Mouse (Mus musculus): ENCODE results near the gene Gid4.
A peak's percentile ranks its signal among the peaks of the same experiment; 100 is the strongest.
"Not testable (repeated sequence)": the region's sequence is repeated elsewhere in the genome, so short reads cannot be mapped to it uniquely, and the experiment has no call there.

The Gid4 gene

DNA sequence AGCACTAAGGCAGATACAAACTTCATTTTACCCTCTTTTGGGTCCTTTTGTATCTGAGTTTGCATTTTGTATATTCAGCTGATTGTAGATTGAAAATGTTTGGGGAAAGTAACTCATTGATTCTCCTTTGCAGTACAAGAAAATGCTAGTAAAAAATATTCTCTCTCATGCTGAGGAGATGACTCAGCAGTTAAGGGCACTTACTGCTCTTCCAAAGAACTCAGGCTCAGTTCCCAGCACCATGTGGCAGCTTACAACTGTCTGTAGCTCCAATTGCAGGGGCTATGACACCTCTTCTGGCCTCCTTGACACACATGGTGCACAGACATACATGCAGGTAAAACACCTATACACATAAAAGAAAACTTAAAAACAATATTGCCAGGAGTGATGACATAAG lies 16.6 kb downstream of the Gid4 start:
- no peak for DNase-seq

DNA sequence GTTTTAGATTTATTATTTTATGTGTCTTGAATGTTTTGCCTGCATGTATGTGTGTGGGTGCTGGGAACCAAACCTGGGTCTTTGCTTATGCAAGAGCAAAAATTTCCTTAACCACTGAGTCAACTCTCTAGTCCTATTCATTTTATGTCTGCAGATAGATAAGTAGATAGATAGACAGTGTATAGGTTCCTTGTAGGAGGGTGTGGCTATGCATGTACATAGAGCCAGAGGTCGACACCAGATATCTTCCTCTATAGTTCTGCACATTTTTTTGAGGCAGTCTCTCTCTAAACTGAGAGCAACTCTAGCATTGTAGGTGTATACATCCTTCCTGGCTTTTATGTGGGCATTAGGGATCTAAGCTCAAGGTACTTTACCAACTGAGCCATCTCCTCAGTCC lies 18.2 kb downstream of the Gid4 start:
- no peak for DNase-seq

DNA sequence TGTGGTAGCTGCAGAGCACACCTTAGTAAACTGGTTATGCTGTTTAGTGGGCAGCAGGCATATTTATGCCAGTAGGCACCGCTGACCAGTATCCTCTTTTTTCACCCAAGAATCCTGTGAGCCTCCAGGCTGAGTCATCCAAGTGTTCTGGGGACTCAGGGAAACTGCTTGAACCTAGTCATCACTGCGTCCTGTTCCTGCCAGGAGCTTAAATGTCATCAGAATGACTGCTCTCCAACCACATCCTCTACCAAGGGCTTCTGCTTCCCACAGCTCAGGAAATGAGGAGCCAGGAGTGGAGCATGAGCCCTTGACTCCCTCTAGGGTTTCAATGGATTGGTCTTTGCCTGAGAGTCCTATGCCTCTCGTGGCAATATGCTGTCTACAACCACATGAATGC lies 19.7 kb downstream of the Gid4 start:
- DNase-seq: no peak

DNA sequence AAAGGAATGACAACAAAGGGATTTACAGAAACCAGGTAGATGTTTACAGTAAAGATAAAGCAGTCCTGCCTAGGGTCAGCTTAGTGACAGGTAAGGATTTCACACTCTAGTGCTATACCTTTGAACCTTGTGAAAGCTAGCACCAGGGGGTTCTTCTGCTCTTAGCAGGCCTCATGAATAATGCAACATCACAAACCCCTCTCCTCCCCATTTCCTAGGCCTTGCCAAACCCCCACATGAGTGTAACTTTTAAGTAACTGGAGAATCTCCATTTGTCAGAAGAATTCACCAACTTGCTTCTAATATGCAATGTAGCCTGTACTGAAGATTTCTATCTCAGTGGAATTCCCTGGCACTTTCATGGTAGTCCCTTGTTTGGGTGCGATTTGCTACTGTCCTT lies 22.7 kb downstream of the Gid4 start:
- DNase-seq: not testable (repeated sequence)

DNA sequence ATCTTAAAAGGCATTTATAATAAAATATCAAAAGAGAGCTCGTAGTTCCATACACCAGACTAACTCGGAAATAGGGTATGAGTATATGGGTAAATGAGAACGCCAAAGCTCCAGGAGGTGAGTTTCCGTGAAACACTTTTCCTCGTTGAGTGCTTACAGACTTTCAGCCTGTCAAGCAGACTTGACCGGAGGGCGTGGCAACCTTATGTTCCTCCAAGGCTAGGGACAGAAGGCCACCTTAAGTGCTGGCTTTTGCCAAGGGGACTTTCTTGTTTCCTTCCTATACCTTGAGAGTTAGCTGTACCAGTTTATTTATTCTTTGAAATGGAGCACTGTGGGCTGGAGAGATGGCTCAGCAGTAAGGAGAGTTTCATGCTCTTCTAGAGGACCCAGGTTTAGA lies 23.2 kb downstream of the Gid4 start:
- no peak for DNase-seq

DNA sequence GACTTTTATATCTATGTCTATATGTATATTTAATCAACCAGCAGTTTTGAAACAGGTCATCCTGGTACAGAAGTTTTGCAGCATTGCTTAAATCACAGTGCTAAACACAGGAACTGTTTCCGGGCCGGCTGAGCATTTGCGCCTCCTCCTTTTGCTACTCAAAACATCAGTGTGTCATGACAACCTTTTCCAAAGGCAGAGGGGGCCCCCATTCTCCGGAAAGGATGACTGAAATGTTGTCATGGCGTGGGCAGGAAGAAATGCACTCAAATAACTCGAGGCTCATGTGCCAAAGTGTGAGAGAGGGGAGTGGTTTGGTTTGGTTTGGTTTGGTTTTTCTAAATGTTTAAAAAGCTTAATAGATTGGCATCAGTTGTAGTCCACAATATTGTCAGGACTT lies 26.0 kb downstream of the Gid4 start:
- DNase-seq: no peak

DNA sequence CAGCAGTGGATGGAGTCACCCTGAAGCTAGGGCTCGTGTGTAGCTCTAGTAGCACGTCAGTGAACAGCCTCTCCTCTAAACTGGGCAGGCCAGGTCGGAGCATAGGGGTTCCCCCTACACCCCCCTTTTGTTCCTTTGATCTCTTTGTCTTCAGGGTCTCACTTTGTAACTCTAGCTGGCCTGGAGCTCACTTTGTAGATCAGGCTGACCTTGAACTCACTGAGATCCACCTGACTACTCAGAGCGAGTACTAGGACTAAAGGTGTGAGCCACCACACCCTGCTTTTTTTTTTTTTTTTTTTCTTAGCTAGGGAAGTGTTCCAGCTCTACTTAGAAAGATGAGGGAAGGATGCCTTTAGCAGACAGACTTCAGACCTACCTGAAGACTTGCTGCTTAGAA lies 27.1 kb downstream of the Gid4 start:
- no peak for DNase-seq

DNA sequence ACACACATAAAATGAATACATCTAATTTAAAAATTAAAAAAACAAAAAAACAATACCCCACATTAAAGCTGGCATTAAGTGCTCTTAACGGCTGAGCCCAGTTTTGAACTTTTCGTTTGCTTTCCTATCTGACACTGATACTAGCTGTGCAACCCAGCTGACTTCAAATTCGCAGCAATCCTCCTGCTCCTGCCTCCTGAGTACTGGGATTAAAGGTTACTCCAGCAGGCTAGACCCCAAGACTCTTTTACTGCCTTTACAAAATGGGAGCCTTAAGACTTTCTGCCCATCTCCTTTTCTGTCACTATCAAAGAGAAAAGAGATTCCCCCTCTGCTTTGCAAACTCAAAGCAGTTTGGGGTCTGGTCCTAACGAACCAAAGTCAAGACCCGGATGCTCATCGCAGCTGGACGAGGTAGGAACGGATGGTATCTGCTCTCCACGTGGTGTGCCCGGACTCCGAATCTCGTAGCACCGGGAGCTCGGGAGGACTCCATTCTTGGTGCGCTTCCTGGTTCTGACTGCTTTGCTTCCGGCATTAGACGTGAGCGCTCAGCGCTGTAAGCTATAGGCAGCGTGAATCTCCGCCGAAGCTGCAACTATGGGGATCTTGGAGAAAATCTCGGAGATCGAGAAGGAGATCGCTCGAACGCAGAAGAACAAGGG lies 37.3 kb downstream of the Gid4 start, which contains the start of gene Drg2:
Gene Drg2 (plus strand): TSS at position 512 of the 665 bp plus-strand sequence.
- DNase-seq: peak; percentile 92

DNA sequence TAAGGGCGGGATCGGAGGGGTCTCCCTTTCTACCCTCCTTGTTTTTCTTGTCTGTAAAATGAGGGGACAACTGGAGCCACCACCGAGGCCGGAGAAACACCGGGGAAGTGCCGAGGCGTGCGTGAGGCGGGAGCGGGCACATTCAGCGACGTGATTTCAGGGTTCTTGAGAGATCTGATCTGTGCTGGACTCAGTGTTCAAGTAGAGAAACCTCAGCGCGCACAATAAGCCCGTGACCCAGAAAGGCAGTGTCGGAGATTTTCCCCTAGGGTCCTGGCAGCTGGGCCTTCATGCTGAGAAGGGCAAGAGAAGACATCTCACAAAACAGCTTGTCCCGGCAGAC lies 37.8 kb downstream of the Gid4 start:
- no peak for DNase-seq

DNA sequence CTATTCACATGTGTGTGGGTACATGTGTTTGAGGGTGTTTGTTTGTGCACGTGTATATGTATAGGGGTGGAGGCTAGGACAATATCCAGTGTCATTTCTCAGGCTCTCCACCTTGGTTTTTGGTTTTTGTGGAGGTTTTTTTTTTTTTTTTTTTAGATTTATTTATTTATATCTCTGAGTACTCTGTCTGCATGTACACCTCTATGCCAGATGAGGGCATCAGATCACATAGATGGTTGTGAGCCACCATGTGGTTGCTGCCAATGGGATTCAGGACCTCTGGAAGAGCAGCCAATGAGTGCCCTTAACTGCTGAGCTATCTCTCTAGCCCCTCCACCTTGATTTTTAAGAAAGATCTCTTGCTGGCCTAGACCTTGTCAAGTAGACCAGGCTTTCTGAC lies 41.0 kb downstream of the Gid4 start:
- no peak for DNase-seq

DNA sequence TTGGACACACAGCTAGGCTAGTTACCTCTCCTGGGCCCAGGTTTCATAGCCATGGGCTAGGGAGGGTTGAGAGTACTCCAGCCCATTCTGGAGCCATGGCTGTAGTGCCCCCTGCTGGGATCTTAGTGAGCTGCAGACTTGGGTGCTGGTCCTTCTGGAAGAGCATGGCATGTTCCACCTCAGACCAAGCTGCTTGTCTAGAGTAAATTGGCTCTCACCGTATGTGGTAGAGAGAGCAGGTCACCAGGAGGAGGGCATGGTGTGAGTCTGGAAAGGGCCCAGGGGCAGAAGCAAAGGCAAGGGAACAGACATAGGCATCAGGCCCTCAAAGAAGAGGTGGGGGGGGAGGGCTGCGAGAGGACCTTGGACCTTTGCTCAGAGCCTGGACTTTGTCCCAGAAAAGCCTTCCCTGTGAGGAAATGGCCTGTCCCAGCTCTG lies 49.0 kb downstream of the Gid4 start:
- DNase-seq: peak; percentile 72

DNA sequence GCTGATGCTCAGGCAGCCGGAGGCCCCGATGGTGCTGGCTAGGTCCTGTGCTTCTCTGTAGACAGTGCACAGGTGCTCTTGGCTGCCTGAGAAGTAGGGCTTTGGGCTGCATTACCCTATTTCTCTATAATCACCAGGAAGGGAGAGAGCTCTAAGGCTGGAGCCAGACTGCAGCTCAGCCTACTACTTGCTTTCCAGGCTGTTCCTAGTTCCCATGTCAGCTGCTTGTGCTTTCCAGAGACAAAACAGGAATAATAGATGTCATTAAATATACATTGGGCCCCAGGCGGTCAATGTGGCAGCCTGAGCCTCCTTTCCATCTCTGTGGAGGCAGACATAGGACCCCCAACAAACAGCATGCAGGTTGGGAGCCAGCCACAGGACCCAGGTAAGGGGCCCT lies 52.1 kb downstream of the Gid4 start, which contains the start of gene Myo15:
Gene Myo15 (plus strand): TSS at position 301 of the 400 bp plus-strand sequence.
- no peak for DNase-seq

DNA sequence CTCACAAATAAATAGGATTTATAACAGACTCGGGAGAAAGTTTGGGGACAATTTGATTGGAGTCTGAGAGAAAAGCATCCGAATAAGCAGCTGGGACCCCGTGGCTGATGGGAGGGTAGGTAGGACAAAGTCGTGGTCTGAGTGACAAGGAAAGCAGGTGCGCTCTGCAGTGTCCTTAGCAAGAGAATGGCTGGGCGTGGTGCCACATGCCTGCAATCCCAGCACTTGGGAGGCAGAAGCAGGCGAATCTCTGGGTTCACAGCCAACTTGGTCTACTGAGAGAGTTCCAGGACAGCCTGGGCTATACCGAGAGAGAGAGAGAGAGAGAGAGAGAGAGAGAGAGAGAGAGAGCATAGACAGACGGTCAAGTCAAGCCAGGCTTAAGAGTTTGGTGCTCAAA lies 53.8 kb downstream of the Gid4 start:
- no peak for DNase-seq

DNA sequence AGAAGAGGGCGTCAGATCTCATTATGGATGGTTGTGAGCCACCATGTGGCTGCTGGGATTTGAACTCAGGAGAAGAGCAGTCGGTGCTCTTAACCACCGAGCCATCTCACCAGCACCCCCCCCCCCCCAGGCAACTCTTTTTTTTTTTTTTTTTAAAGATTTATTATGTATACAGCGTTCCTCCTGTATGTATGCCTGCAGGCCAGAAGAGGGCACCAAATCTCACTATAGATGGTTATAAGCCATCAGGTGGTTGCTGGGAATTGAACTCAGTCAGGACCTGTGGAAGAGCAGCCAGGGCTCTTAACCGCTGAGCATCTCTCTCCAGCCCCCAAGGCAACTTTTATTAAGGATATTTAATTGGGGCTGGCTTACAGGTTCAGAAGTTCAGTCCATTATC lies 57.6 kb downstream of the Gid4 start:
- no peak for DNase-seq

DNA sequence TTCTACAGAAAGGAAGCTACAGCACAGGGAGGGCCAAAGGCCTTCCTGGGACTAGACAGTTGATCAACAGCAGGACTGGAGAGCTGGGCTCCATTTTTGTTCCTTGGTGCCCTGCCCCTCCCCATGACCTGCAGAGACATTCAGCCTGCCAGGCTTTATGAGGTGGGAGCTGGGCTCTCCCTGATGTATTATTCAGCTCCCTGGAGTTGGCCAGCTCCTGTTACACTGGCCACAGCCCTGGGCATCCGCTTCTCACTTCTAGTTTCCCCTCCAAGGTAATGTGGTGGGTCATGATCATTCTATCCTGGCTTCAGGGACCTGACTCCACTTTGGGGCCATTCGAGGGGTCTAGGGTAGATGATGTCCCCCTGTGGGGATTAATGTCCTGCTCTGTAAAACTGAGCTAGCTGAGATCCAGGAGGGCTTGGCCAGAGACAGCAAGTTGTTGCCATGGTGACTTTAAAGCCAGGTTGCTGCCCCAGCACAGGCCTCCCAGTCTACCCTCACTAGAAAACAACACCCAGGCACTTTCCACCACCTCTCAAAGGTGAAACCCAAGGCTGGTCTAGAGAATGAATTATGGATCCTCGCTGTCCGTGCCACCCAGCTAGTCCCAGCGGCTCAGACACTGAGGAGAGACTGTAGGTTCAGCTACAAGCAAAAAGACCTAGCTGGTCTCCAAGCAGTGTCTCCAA lies 58.9 kb downstream of the Gid4 start:
- no peak for DNase-seq

DNA sequence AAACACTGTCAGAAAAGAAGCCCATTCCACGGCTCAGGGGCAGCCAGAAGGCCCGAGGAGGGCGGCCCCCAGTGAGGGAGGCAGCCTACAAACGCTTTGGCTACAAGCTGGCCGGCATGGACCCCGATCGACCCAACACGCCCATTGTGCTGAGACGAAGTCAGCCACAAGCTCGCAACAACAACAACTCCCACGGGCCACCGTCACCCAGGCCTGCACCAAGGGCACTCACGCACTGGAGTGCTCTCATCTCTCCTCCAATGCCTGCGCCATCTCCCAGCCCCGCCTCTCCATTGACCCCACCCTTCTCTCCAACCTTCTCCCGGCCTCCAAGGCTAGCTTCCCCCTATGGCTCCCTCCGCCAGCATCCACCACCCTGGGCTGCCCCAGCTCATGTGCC lies 61.2 kb downstream of the Gid4 start:
- no peak for DNase-seq

DNA sequence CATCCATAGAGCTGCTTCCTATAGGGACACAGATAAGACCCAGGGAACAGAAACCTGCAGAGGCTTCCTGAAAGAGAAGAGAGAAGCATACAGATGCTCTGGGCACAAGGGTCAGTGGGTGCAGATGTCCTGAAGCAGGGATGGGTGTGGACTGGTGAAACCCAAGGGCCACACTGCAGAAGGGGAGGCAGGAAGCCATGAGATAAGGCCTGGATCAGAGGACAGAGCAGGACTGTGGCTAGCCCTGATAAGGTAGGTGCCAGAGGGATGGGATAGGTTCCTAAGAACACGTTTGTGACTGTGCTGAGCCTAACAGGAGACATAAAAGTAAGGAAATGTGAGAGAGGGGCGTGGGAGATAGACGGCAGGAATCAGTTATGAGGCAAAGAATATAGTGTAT lies 69.3 kb downstream of the Gid4 start:
- DNase-seq: no peak

DNA sequence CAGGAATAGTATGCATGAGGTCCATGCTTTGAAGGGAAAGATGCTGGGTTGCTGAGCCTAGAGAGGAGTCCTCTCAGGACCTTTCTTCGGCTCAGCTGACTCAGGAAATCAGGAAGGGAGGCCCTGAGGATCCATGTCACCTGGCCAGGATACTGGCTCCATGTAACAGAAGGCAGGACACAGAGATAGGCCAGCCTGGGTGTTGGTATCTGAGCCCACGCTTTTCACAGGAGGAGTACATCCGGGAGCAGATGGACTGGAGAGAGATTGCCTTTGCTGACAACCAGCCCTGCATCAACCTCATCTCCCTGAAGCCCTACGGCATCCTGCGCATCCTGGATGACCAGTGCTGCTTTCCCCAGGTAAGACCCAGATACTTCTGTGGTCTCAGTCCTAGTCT lies 75.8 kb downstream of the Gid4 start:
- DNase-seq: no peak

DNA sequence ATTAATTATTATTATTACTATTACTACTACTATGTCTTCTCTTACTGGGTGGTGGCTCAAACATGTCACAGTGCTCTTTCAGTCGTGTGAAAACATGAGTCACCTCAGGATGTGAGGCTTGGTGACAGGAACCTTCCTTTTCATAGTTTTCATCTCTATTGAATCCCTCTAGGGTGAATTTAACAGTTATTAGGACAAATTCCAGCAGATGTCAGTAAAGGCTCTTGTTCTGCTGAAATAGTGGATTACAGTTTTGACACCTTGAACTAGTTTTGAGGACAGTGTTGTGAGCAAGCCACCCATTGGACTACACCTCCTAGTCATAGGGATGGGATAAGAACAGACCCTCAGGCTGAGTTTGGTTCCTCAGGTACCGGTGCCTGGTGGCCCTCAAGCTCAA lies 78.7 kb downstream of the Gid4 start:
- no peak for DNase-seq

Measured in thymus, postnatal 4 days (tissue).